In the genomic region with DNA sequence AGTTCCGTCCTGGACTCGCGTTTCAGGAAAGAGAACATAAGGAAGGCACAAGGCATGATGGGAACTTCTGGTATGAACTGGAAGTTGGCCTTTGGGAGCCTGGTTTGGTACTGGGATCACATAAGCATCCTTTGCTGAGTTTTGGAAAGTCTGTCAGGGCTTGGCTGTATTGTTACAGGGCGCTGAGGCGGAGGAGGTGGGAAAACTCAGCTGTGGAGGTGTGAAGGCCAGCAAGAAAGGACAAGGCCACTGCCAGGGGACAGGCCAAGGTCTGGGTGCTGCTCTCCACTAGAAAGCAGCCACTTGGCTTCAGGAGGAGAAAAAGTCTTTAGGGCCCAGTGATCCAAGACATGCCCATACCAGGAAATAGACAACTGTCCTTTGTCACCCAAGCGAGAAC, we compare ENCODE assay signal across 32 mouse cellular contexts. TPM values are rescaled to one million over a fixed set of nuclear protein-coding genes. Genes with fewer than 3 reads are reported as not detected.
A peak's percentile ranks its signal among the peaks of the same experiment; 100 is the strongest.
DNase-seq lines count a peak whose midpoint lies in the region; ATAC-seq lines count a peak whose summit lies in the region.
"Had no signal": no experiment of that assay in that cellular context is flagged by ENCODE, and none has a peak within 500 bp of the region (broad histone marks: within the 10 kb centered on the region; RNA-seq: fewer than 3 reads in every experiment).

No protein-coding gene starts in this region.

- DNase-seq in adrenal gland, adult 8-10 months = peak; percentile 30
- no peak for DNase-seq in adrenal gland, postnatal 25 days
- DNase-seq in hindbrain, embryonic 14.5 days (ENCODE audit: low spot score) = no peak
- no peak for DNase-seq in heart, postnatal 36 days
- no peak for DNase-seq in adipocyte (ENCODE audit: low spot score)
- DNase-seq: cerebellum, adult 8-10 months; cerebellum, postnatal 25 days; forebrain, postnatal 0 days; kidney, adult 9 months; kidney, postnatal 25 days; lung, adult 18-20 months; spleen, adult 18-20 months; thymus, postnatal 14 days had no signal

- H3K27ac ChIP-seq in hindbrain, embryonic 16.5 days (ENCODE audit: low read depth, low read length) = no peak overlapping the region
- H3K27ac ChIP-seq in hindbrain, embryonic 14.5 days = no peak overlapping the region
- 0 out of 2 replicates have a peak overlapping the region, but pooled peaks have one; percentile 19 for H3K27ac ChIP-seq in midbrain, embryonic 13.5 days
- no peak overlapping the region for H3K27ac ChIP-seq in midbrain, embryonic 16.5 days (ENCODE audit: low read length)
- H3K27ac ChIP-seq: forebrain, embryonic 10.5 days; heart, embryonic 15.5 days; hindbrain, postnatal 0 days; liver, embryonic 12.5 days; macrophage; neural tube, embryonic 15.5 days had no signal

- peaks cover 4% of the 10 kb centered on the region; the same call in 1 of the 2 replicates for H3K4me1 ChIP-seq in hindbrain, embryonic 16.5 days (ENCODE audit: control insufficient read depth, insufficient read depth, low read depth, low read length)
- no peaks in the 10 kb centered on the region; the same call in 1 of the 2 replicates for H3K4me1 ChIP-seq in hindbrain, embryonic 14.5 days (replicated peaks; ENCODE audit: control insufficient read depth, insufficient read depth, low read length)
- H3K4me1 ChIP-seq in midbrain, embryonic 13.5 days (replicated peaks) = peaks cover 22% of the 10 kb centered on the region
- 0 out of 2 replicates have a peak, but pooled peaks cover 2% of the 10 kb centered on the region for H3K4me1 ChIP-seq in midbrain, embryonic 16.5 days (ENCODE audit: control insufficient read depth, insufficient read depth, low read length)

- intact Hi-C loops in heart, postnatal 36 days (cut with DNase I) = no loop called here

- no peaks in the 10 kb centered on the region for H3K9me3 ChIP-seq in hindbrain, embryonic 16.5 days (ENCODE audit: control insufficient read depth, low read length)
- H3K9me3 ChIP-seq in hindbrain, embryonic 14.5 days (ENCODE audit: control insufficient read depth, low read length) = no peaks in the 10 kb centered on the region
- no peaks in the 10 kb centered on the region for H3K9me3 ChIP-seq in midbrain, embryonic 13.5 days
- H3K9me3 ChIP-seq in midbrain, embryonic 16.5 days (replicated peaks; ENCODE audit: control insufficient read depth, low read length, poor library complexity, severe bottlenecking) = no peaks in the 10 kb centered on the region
- H3K9me3 ChIP-seq: forebrain, embryonic 10.5 days; heart, embryonic 15.5 days; liver, embryonic 12.5 days; neural tube, embryonic 15.5 days had no signal

- peak overlapping the region; percentile 29; the same call in 1 of the 2 replicates for H3K9ac ChIP-seq in hindbrain, embryonic 16.5 days (ENCODE audit: low read depth, low read length)
- H3K9ac ChIP-seq in hindbrain, embryonic 14.5 days = no peak overlapping the region
- no peak overlapping the region for H3K9ac ChIP-seq in midbrain, embryonic 13.5 days (replicated peaks)
- no peak overlapping the region for H3K9ac ChIP-seq in midbrain, embryonic 16.5 days (ENCODE audit: low read depth, low read length)
- H3K9ac ChIP-seq: forebrain, postnatal 0 days; heart, embryonic 15.5 days; liver, embryonic 12.5 days; neural tube, embryonic 15.5 days had no signal

- WGBS in hindbrain, embryonic 16.5 days = 85% methylated on average over 6 of the region's 6 CpGs
- 89% methylated on average over 6 of the region's 6 CpGs for WGBS in hindbrain, embryonic 14.5 days
- 91% methylated on average over 6 of the region's 6 CpGs for WGBS in midbrain, embryonic 13.5 days
- 82% methylated on average over 6 of the region's 6 CpGs for WGBS in midbrain, embryonic 16.5 days

- peaks cover 10% of the 10 kb centered on the region for H3K27me3 ChIP-seq in hindbrain, embryonic 16.5 days (replicated peaks; ENCODE audit: control insufficient read depth, insufficient read depth, low read length)
- H3K27me3 ChIP-seq in hindbrain, embryonic 14.5 days (ENCODE audit: control insufficient read depth, insufficient read depth, low read length) = peaks cover 15% of the 10 kb centered on the region; the same call in 1 of the 2 replicates
- peaks cover 19% of the 10 kb centered on the region for H3K27me3 ChIP-seq in midbrain, embryonic 13.5 days
- peaks cover 13% of the 10 kb centered on the region for H3K27me3 ChIP-seq in midbrain, embryonic 16.5 days (ENCODE audit: control insufficient read depth, insufficient read depth, low read depth, low read length)
- H3K27me3 ChIP-seq: Patski had no signal

- H3K4me2 ChIP-seq in hindbrain, embryonic 16.5 days (ENCODE audit: low read length) = no peak overlapping the region
- no peak overlapping the region for H3K4me2 ChIP-seq in hindbrain, embryonic 14.5 days (replicated peaks)
- H3K4me2 ChIP-seq in midbrain, embryonic 13.5 days (replicated peaks) = no peak overlapping the region
- no peak overlapping the region for H3K4me2 ChIP-seq in midbrain, embryonic 16.5 days (ENCODE audit: low read length)
- H3K4me2 ChIP-seq: heart, embryonic 15.5 days; liver, embryonic 12.5 days; neural tube, embryonic 15.5 days had no signal

- no peak overlapping the region for H3K4me3 ChIP-seq in hindbrain, embryonic 16.5 days (ENCODE audit: low read length)
- no peak overlapping the region for H3K4me3 ChIP-seq in hindbrain, embryonic 14.5 days (replicated peaks; ENCODE audit: low read length)
- no peak overlapping the region for H3K4me3 ChIP-seq in midbrain, embryonic 13.5 days (replicated peaks)
- no peak overlapping the region for H3K4me3 ChIP-seq in midbrain, embryonic 16.5 days (ENCODE audit: low read depth, low read length)
- H3K4me3 ChIP-seq: forebrain, embryonic 10.5 days; heart, embryonic 15.5 days; liver, embryonic 12.5 days; neural tube, embryonic 15.5 days had no signal

- no peaks in the 10 kb centered on the region for H3K36me3 ChIP-seq in hindbrain, embryonic 16.5 days (ENCODE audit: control insufficient read depth, insufficient read depth, low read length)
- peaks cover 10% of the 10 kb centered on the region; the same call in 1 of the 2 replicates for H3K36me3 ChIP-seq in hindbrain, embryonic 14.5 days (replicated peaks; ENCODE audit: control insufficient read depth, insufficient read depth)
- peaks cover 11% of the 10 kb centered on the region for H3K36me3 ChIP-seq in midbrain, embryonic 13.5 days
- H3K36me3 ChIP-seq in midbrain, embryonic 16.5 days (ENCODE audit: control insufficient read depth, insufficient read depth, low read length) = no peaks in the 10 kb centered on the region
- H3K36me3 ChIP-seq: heart, embryonic 15.5 days had no signal

- no peak for ATAC-seq in hindbrain, embryonic 16.5 days
- no peak for ATAC-seq in hindbrain, embryonic 14.5 days (ENCODE audit: low FRiP score)
- no peak for ATAC-seq in midbrain, embryonic 13.5 days
- no peak for ATAC-seq in midbrain, embryonic 16.5 days
- ATAC-seq: forebrain, postnatal 0 days; hindbrain, postnatal 0 days; intestine, postnatal 0 days; liver, embryonic 12.5 days; lung, postnatal 0 days; Patski had no signal

RNA-seq across cellular contexts. Expression of a gene that starts 9.4 kb away (rescaled TPM):
- 10 to 100 TPM; 26.1 to 36.2 (median 29.8) TPM for total RNA-seq in adrenal gland, adult 8-10 months (2022)
- total RNA-seq in adrenal gland, postnatal 25 days (2021) = 27.9 and 48.4 TPM in 2 replicates
- polyA plus RNA-seq in hindbrain, embryonic 16.5 days (2015; fragmentation: Nextera tagmentation; extraction: Ambion mirVana) = 28.3 and 35.1 TPM in 2 replicates
- polyA plus RNA-seq in hindbrain, embryonic 14.5 days (2014; fragmentation: Nextera tagmentation; extraction: Ambion mirVana) = 61.4 and 67.6 TPM in 2 replicates
- 47.7 and 50.3 TPM in 2 replicates for polyA plus RNA-seq in midbrain, embryonic 13.5 days (2015; fragmentation: Nextera tagmentation; extraction: Ambion mirVana)
- 36.2 and 36.3 TPM in 2 replicates for polyA plus RNA-seq in midbrain, embryonic 16.5 days (2015; fragmentation: Nextera tagmentation; extraction: Ambion mirVana)
- total RNA-seq in heart, postnatal 36 days (2021) = 10 to 100 TPM; 40.4 to 44.9 TPM

RNA-seq across cellular contexts. Expression of a gene that starts 22.7 kb away (rescaled TPM):
- total RNA-seq in adrenal gland, adult 8-10 months (2022) = under 1 TPM in 1 of 4 experiments, not detected in 3; 0.11 TPM
- not detected in 2 replicates for total RNA-seq in adrenal gland, postnatal 25 days (2021)
- polyA plus RNA-seq in hindbrain, embryonic 16.5 days (2015; fragmentation: Nextera tagmentation; extraction: Ambion mirVana) = 0.38 and 0.40 TPM in 2 replicates
- polyA plus RNA-seq in hindbrain, embryonic 14.5 days (2014; fragmentation: Nextera tagmentation; extraction: Ambion mirVana) = 0.09 TPM in 1 of 2 replicates, not detected in the other
- polyA plus RNA-seq in midbrain, embryonic 13.5 days (2015; fragmentation: Nextera tagmentation; extraction: Ambion mirVana) = not detected in 2 replicates
- 0.08 TPM in 1 of 2 replicates, not detected in the other for polyA plus RNA-seq in midbrain, embryonic 16.5 days (2015; fragmentation: Nextera tagmentation; extraction: Ambion mirVana)
- under 1 TPM in 1 of 2 experiments, not detected in 1; 0.11 TPM for total RNA-seq in heart, postnatal 36 days (2021)
- total RNA-seq: forebrain, postnatal 0 days; gastrocnemius, postnatal 14 days; granulocyte monocyte progenitor cell, adult 5-6 weeks; heart, postnatal 25 days; hindbrain, postnatal 0 days; layer of hippocampus, adult 18-20 months; left cerebral cortex, postnatal 14 days; MEL had no signal
- polyA plus RNA-seq: embryonic facial prominence, embryonic 11.5 days; forebrain, postnatal 0 days; heart, embryonic 15.5 days; liver, embryonic 12.5 days; macrophage; neural tube, embryonic 15.5 days had no signal

RNA-seq across cellular contexts. Expression of a gene that starts 30.5 kb away (rescaled TPM):
- total RNA-seq in adrenal gland, adult 8-10 months (2022) = 10 to 100 TPM in 2 of 4 experiments, 1 to 10 TPM in 2; 4.8 to 16.9 (median 9.3) TPM
- total RNA-seq in adrenal gland, postnatal 25 days (2021) = 8.5 and 8.9 TPM in 2 replicates
- 27.8 and 28.5 TPM in 2 replicates for polyA plus RNA-seq in hindbrain, embryonic 16.5 days (2015; fragmentation: Nextera tagmentation; extraction: Ambion mirVana)
- 68.5 and 75.5 TPM in 2 replicates for polyA plus RNA-seq in hindbrain, embryonic 14.5 days (2014; fragmentation: Nextera tagmentation; extraction: Ambion mirVana)
- 25.7 and 31.3 TPM in 2 replicates for polyA plus RNA-seq in midbrain, embryonic 13.5 days (2015; fragmentation: Nextera tagmentation; extraction: Ambion mirVana)
- 32.3 and 41.8 TPM in 2 replicates for polyA plus RNA-seq in midbrain, embryonic 16.5 days (2015; fragmentation: Nextera tagmentation; extraction: Ambion mirVana)
- 1 to 10 TPM; 5.8 to 6.1 TPM for total RNA-seq in heart, postnatal 36 days (2021)

RNA-seq across cellular contexts. Expression of a gene that starts 50.7 kb away (rescaled TPM):
- 100 to 1,000 TPM; 104 to 122 (median 111) TPM for total RNA-seq in adrenal gland, adult 8-10 months (2022)
- total RNA-seq in adrenal gland, postnatal 25 days (2021) = 112 TPM in 2 replicates
- 181 and 190 TPM in 2 replicates for polyA plus RNA-seq in hindbrain, embryonic 16.5 days (2015; fragmentation: Nextera tagmentation; extraction: Ambion mirVana)
- 162 and 173 TPM in 2 replicates for polyA plus RNA-seq in hindbrain, embryonic 14.5 days (2014; fragmentation: Nextera tagmentation; extraction: Ambion mirVana)
- polyA plus RNA-seq in midbrain, embryonic 13.5 days (2015; fragmentation: Nextera tagmentation; extraction: Ambion mirVana) = 175 and 187 TPM in 2 replicates
- 177 and 198 TPM in 2 replicates for polyA plus RNA-seq in midbrain, embryonic 16.5 days (2015; fragmentation: Nextera tagmentation; extraction: Ambion mirVana)
- total RNA-seq in heart, postnatal 36 days (2021) = 10 to 100 TPM; 30.9 to 34.6 TPM
